Mouse (Mus musculus): Measurements from ENCODE around the gene P2ry14. TPM values are rescaled to one million over a fixed set of nuclear protein-coding genes. Genes with fewer than 3 reads are reported as not detected.
"Not testable (repeated sequence)": the region's sequence is repeated elsewhere in the genome, so short reads cannot be mapped to it uniquely, and the experiment has no call there.

P2ry14 gene
- polyA plus RNA-seq, 1 experiment: 1.3 TPM

DNA sequence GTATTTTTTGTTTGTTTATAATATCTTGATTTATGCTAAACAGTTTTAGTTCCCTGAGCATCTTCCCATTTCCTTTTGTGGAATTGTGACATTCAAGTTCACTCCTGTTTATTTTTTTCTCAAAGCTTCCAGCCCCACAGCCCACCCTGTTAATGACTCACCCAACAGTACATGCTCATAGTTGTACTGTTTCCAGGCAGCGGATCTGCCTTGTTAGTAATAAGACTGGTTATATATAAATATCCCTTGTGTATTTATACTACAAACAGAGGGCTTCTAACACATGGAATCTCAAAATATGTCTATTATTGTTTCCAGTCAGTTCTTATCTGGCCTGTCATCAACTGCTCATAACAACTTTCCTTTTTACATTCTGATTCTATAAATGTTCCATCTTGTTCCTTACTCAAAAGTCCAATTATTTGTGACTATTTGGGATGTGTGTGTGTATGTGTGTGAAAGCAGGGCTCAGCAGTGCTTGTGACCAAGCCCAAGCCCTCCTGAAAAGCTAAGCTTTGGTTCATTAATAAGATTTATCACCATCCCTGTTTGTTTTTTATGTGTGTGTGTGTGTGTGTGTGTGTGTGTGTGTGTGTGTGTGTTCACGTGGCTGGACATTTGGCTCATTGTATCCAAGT is 14.1 kb upstream of the P2ry14 start:
- H3K27ac ChIP-seq (replicated peaks; ENCODE audit: low read depth, low read length): no peak overlapping the region
- H3K4me3 ChIP-seq (ENCODE audit: insufficient read depth, low read depth, low read length): no peak overlapping the region
- no peaks in the 10 kb centered on the region for H3K4me1 ChIP-seq (ENCODE audit: control insufficient read depth, insufficient read depth, insufficient read length, low read length)

DNA sequence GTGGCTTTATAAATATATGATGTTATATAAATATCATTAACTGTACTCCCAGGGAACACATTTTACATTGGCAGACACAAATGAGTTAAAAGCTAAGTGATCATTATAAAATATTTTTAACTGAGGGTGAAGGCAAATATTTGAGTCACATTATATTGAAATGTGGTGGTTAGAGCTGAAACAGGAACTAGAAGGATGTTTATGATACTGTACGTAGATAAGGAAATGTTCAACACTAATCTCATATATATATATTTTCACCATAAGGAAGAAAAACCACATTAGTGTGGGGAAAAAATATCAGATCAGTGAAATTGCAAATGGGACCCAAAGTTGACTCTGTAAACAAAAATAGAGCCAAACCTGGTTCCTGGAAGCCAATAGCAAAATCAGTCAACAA is 7.0 kb upstream of the P2ry14 start:
- Histone ChIP-seq H3K4me1 (ENCODE audit: control insufficient read depth, insufficient read depth, insufficient read length, low read length) (no peaks in the 10 kb centered on the region), H3K27ac (replicated peaks; ENCODE audit: low read depth, low read length) (no peak overlapping the region), H3K4me3 (ENCODE audit: insufficient read depth, low read depth, low read length) (no peak overlapping the region)

GRCm38 (mm10) chr3:59157048-59157447 is 3.6 kb upstream of the P2ry14 start:
- Histone ChIP-seq H3K4me3 (ENCODE audit: insufficient read depth, low read depth, low read length) (no peak overlapping the region), H3K4me1 (ENCODE audit: control insufficient read depth, insufficient read depth, insufficient read length, low read length) (no peaks in the 10 kb centered on the region), H3K27ac (replicated peaks; ENCODE audit: low read depth, low read length) (no peak overlapping the region)

- H3K4me1 ChIP-seq (ENCODE audit: control insufficient read depth, insufficient read depth, insufficient read length, low read length): no peaks in the 10 kb centered on the region
- H3K27ac ChIP-seq (replicated peaks; ENCODE audit: low read depth, low read length): no peak overlapping the region
- H3K4me3 ChIP-seq (ENCODE audit: insufficient read depth, low read depth, low read length): no peak overlapping the region
These were observed 2.0 kb upstream of the P2ry14 start for GRCm38 (mm10) chr3:59155404-59155803.

DNA sequence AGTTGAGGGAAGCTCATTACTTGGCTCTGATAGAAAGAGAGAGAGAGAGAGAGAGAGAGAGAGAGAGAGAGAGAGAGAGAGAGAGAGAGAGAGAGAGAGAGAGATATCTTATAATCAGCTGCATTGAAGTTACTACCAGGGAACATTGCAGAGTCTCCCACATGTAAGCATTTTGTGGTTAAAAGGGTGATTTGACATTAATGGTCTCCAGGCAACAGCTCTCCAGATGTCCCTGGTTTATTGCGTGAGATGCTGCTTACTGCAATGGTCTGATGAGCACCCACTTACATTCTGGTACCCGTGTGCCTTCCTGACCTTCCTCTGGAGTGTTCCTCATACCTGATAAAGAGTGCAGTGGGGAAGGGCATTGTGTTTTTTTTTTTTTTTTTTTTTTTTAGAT is 1.5 kb upstream of the P2ry14 start:
- Histone ChIP-seq H3K4me3 (ENCODE audit: insufficient read depth, low read depth, low read length) (no peak overlapping the region), H3K4me1 (ENCODE audit: control insufficient read depth, insufficient read depth, insufficient read length, low read length) (no peaks in the 10 kb centered on the region), H3K27ac (replicated peaks; ENCODE audit: low read depth, low read length) (no peak overlapping the region)

DNA sequence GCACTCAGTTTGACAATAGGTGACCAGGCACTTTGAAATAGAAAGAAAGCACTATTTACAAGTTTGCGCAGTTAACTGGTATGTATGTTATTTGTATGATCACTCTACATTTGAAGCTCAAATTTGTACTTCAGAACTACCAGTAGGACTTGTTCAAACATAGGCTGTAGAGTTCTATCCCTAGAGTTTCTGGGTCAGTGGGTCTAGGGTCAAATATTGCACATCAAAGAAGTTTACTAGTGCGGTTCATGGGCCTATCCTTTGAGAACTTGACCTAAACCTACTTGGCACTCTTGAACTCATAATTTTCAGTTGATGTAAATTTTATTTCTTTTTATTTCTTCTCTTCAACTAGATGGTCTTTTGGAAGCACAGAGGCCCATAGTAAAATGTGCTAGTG is 2.8 kb downstream of the P2ry14 start:
- no peak overlapping the region for H3K4me3 ChIP-seq (ENCODE audit: insufficient read depth, low read depth, low read length)
- no peaks in the 10 kb centered on the region for H3K4me1 ChIP-seq (ENCODE audit: control insufficient read depth, insufficient read depth, insufficient read length, low read length)
- no peak overlapping the region for H3K27ac ChIP-seq (replicated peaks; ENCODE audit: low read depth, low read length)

DNA sequence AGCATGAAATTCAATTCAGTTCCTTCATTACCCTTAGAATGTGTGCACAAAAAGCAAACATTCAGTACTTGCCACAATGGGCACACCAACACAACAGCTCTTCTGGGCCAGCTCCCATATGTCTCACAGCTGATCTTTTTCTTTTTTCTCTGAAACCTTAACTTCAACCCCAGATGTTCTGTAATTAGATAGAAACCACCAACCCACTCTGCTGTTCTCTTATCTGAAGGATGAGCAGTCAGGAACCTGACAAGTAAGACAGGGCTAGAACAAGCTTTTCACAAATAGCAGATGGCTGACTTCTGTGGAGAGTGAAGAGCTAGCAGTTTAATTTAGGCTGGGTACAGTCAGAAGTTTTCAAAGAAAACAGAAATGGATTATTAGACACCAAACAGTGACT is 3.8 kb downstream of the P2ry14 start:
- Histone ChIP-seq H3K27ac (replicated peaks; ENCODE audit: low read depth, low read length) (no peak overlapping the region), H3K4me3 (ENCODE audit: insufficient read depth, low read depth, low read length) (no peak overlapping the region), H3K4me1 (ENCODE audit: control insufficient read depth, insufficient read depth, insufficient read length, low read length) (no peaks in the 10 kb centered on the region)

DNA sequence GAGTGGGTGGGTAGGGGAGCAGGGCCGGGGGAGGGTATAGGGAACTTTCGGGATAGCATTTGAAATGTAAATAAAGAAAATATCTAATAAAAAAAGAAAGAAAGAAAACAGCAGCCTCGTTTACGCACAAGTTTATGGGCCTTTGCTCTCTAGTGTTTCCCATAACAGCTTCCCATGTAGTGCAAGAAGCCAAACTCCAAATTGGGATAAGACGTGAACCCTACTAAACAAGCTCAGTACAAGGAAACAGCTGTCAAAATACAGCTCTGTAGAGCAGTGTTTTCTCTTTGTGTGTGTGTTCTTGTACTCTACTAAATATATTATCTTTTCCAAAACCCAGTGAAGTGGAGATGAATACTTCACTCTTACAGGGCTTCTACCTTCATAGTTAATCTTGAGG is 8.2 kb downstream of the P2ry14 start:
- H3K4me3 ChIP-seq (ENCODE audit: insufficient read depth, low read depth, low read length): no peak overlapping the region
- no peaks in the 10 kb centered on the region; the same call in 1 of the 2 replicates for H3K4me1 ChIP-seq (ENCODE audit: control insufficient read depth, insufficient read depth, insufficient read length, low read length)
- H3K27ac ChIP-seq (replicated peaks; ENCODE audit: low read depth, low read length): no peak overlapping the region

- H3K4me3 ChIP-seq (ENCODE audit: insufficient read depth, low read depth, low read length): no peak overlapping the region
- H3K27ac ChIP-seq (replicated peaks; ENCODE audit: low read depth, low read length): no peak overlapping the region
- no peaks in the 10 kb centered on the region; the same call in 1 of the 2 replicates for H3K4me1 ChIP-seq (ENCODE audit: control insufficient read depth, insufficient read depth, insufficient read length, low read length)
These were observed 11.7 kb downstream of the P2ry14 start for GRCm38 (mm10) chr3:59141507-59142305.

DNA sequence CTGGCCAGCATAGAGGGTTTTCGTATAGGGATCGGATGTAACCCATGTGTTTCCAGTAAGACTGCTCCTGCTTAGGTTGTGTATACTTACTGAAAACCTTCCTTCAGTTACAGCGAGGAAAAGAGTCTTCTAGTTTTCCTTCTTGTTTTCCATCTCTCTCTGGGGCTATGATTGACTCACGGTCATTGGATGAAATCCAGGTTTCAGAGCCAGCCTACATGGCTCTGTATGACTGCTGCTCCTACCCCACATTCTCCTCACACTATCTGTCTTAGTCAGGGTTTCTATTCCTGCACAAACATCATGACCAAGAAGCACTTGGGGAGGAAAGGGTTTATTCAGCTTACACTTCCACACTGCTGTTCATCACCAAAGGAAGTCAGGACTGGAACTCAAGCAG is 12.5 kb downstream of the P2ry14 start:
- not testable (repeated sequence) for H3K4me1 ChIP-seq (ENCODE audit: control insufficient read depth, insufficient read depth, insufficient read length, low read length); H3K4me3 ChIP-seq (ENCODE audit: insufficient read depth, low read depth, low read length)

DNA sequence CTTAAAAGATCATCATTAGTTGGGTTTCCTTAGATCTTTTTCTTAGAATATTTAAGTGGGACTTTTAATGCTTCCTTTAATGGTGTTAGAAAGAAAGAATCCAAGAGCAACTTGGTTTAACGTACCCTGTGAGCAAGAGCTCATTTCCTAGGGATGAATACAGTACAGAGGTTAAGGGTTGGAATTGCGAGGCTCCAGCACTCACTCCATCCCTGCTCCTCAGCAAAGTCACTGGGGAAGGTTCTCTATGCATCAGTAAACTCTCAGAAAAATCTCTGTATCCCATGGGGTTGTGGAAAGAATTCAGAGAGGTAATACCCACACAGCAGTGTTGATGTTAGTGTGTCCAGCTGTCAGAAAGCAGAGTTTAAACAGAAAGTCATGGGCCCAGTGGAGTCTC is 13.3 kb downstream of the P2ry14 start:
- H3K4me1 ChIP-seq (ENCODE audit: control insufficient read depth, insufficient read depth, insufficient read length, low read length): no peaks in the 10 kb centered on the region; the same call in 1 of the 2 replicates
- H3K4me3 ChIP-seq (ENCODE audit: insufficient read depth, low read depth, low read length): no peak overlapping the region
- no peak overlapping the region for H3K27ac ChIP-seq (replicated peaks; ENCODE audit: low read depth, low read length)

More for the DNA sequence above, 12.5 kb downstream of the P2ry14 start:
- not testable (repeated sequence) for H3K27ac ChIP-seq (replicated peaks; ENCODE audit: low read depth, low read length)

DNA sequence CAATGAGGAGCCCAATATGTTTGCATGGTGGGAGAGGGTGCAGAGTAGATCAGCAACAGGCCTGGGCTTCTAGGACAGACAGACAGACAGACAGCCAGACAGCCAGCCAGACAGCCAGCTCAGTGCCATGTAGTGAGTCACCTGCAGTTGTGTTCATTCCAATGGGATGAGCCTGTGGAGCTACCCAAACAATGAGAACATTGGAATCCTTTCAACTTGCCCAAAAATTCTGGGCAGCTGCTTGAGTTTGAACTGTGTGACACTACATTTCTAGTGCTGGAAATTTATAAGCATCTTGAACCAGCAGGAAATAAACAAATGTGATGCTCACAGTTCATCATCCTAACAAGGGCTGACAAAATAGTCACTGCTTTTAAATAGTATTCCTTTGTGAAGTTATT is 13.8 kb downstream of the P2ry14 start:
- no peak overlapping the region for H3K4me3 ChIP-seq (ENCODE audit: insufficient read depth, low read depth, low read length)
- no peak overlapping the region for H3K27ac ChIP-seq (replicated peaks; ENCODE audit: low read depth, low read length)
- no peaks in the 10 kb centered on the region; the same call in 1 of the 2 replicates for H3K4me1 ChIP-seq (ENCODE audit: control insufficient read depth, insufficient read depth, insufficient read length, low read length)

DNA sequence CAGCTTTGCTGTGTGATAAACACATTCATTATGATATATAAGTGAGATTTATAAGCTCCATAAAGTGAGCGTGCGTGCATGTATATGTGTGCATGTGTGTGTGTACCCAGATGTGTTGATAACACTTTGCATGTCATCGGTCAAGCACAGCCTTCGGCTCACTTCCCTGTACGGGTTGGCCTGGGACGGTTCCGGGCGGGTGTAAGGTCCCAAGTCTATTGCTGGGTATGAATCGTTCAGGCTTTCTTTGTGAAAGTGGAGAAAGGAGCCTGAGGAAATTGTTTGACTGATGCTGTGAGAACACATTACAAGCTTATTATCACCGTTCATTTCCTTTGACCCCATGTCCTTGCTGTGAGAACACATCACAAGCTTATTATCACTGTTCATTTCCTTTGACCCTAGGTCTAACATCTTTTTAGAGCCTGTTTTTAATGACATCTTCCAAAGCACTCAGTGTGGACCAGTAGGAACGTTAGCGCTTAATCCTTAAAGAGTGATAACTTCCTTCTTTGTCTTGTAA is 14.4 kb downstream of the P2ry14 start:
- Histone ChIP-seq H3K4me1 (ENCODE audit: control insufficient read depth, insufficient read depth, insufficient read length, low read length) (no peaks in the 10 kb centered on the region; the same call in 1 of the 2 replicates), H3K4me3 (ENCODE audit: insufficient read depth, low read depth, low read length) (no peak overlapping the region), H3K27ac (replicated peaks; ENCODE audit: low read depth, low read length) (no peak overlapping the region)

GRCm38 (mm10) chr3:59135911-59136653 is 17.3 kb downstream of the P2ry14 start:
- Histone ChIP-seq H3K4me1 (ENCODE audit: control insufficient read depth, insufficient read depth, insufficient read length, low read length) (no peaks in the 10 kb centered on the region), H3K4me3 (ENCODE audit: insufficient read depth, low read depth, low read length) (no peak overlapping the region), H3K27ac (replicated peaks; ENCODE audit: low read depth, low read length) (no peak overlapping the region)

DNA sequence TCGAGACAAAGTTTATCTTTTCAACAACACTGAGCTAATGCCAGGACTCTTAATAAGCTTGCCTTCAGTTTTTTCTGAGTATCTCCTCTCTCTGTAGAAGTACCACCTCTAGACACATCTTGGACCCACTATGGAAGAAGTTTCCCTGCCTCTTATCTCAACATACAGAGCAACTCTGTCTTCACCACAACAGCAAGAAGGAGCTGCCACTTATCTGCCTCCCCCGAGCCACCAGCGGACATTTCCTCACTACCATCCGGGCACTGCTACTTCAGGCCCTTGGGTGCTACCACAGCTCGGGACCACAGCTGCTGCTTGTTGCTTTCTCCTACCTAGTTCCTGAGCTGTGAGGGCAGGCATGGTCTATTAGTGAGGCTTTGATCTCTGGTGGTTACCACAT is 20.2 kb downstream of the P2ry14 start:
- no peak overlapping the region for H3K4me3 ChIP-seq (ENCODE audit: insufficient read depth, low read depth, low read length)
- no peak overlapping the region for H3K27ac ChIP-seq (replicated peaks; ENCODE audit: low read depth, low read length)
- H3K4me1 ChIP-seq (ENCODE audit: control insufficient read depth, insufficient read depth, insufficient read length, low read length): no peaks in the 10 kb centered on the region
